Mouse (Mus musculus) granulocyte monocyte progenitor cell, adult 5-6 weeks (primary cell): ENCODE measurements around the gene Wdr45. TPM values are rescaled to one million over a fixed set of nuclear protein-coding genes. Genes with fewer than 3 reads are reported as not detected.
"Not testable (repeated sequence)": the region's sequence is repeated elsewhere in the genome, so short reads cannot be mapped to it uniquely, and the experiment has no call there.

Source experiments
- ATAC-seq: replicated peaks from 2 replicates; pipeline ENCODE4 v1.8.0; 2016; ENCODE audit warnings: mild to moderate bottlenecking, moderate TSS enrichment, inconsistent platforms; ENCODE audit not compliant: poor library complexity, severe bottlenecking
- total RNA-seq, 2 experiments: library from RNA; stranded (forward) in 1 of 2; stranded (reverse) in 1 of 2; fragments of 200-712, 200-1000 nt in 1 of 2; fragments of >200 nt in 1 of 2; fragmentation: Nextera tagmentation in 1 of 2; gene quantifications; 2 replicates each; pipeline ENCODE4 v1.2.3; 2014 to 2017

Wdr45 gene
- total RNA-seq (2014; fragmentation: Nextera tagmentation) (24.1 and 31.2 TPM in 2 replicates), total RNA-seq (2017) (22.5 and 27.6 TPM in 2 replicates)

GRCm38 (mm10) chrX:7714135-7714899 lies at the start of gene Wdr45:
Wdr45 (plus strand) TSS chrX:7714333.
- peak; percentile 96 for ATAC-seq

GRCm38 (mm10) chrX:7664791-7665190 lies 49.3 kb upstream of the Wdr45 start:
- ATAC-seq: no peak

GRCm38 (mm10) chrX:7665739-7666502 lies 48.2 kb upstream of the Wdr45 start:
- no peak for ATAC-seq

- ATAC-seq: peak; percentile 54
These were observed 43.7 kb upstream of the Wdr45 start for GRCm38 (mm10) chrX:7670390-7670881.

- peak; percentile 4; the same call in 1 of the 2 replicates for ATAC-seq
These were observed 43.1 kb upstream of the Wdr45 start, which contains the start of gene Plp2 for GRCm38 (mm10) chrX:7670921-7671623. Plp2 (minus strand) TSS chrX:7671390.

GRCm38 (mm10) chrX:7672739-7673138 lies 41.4 kb upstream of the Wdr45 start:
- no peak for ATAC-seq

- peak; percentile 61 for ATAC-seq
These were observed 40.4 kb upstream of the Wdr45 start for GRCm38 (mm10) chrX:7673578-7674281.

- ATAC-seq: 0 out of 2 replicates have a peak, but pooled peaks have one; percentile 4
These were observed 39.7 kb upstream of the Wdr45 start for GRCm38 (mm10) chrX:7674284-7675000.

- ATAC-seq: no peak
These were observed 39.1 kb upstream of the Wdr45 start for GRCm38 (mm10) chrX:7675001-7675380.

- no peak for ATAC-seq
These were observed 35.1 kb upstream of the Wdr45 start for GRCm38 (mm10) chrX:7678986-7679385.

- peak; percentile 99 for ATAC-seq
These were observed 34.6 kb upstream of the Wdr45 start for GRCm38 (mm10) chrX:7679405-7680056.

GRCm38 (mm10) chrX:7680057-7680412 lies 34.1 kb upstream of the Wdr45 start:
- no peak for ATAC-seq

- no peak for ATAC-seq
These were observed 33.3 kb upstream of the Wdr45 start, which contains the start of gene Magix for GRCm38 (mm10) chrX:7680864-7681263. Magix (minus strand) TSS chrX:7681251.

GRCm38 (mm10) chrX:7688321-7688720 lies 25.8 kb upstream of the Wdr45 start:
- no peak for ATAC-seq

GRCm38 (mm10) chrX:7690486-7690885 lies 23.6 kb upstream of the Wdr45 start:
- ATAC-seq: no peak

- peak; percentile 69 for ATAC-seq
These were observed 21.3 kb upstream of the Wdr45 start for GRCm38 (mm10) chrX:7692862-7693261.

GRCm38 (mm10) chrX:7696520-7696919 lies 17.6 kb upstream of the Wdr45 start:
- ATAC-seq: no peak

- ATAC-seq: peak; percentile 99
These were observed 17.2 kb upstream of the Wdr45 start, which contains the start of gene Gpkow for GRCm38 (mm10) chrX:7696954-7697381. Gpkow (plus strand) TSS chrX:7697131.

GRCm38 (mm10) chrX:7713764-7714134 lies 384 bp upstream of the Wdr45 start:
- ATAC-seq: not testable (repeated sequence)
